Mouse (Mus musculus): ENCODE measurements around the gene Tprkb. TPM values are rescaled to one million over a fixed set of nuclear protein-coding genes. Genes with fewer than 3 reads are reported as not detected.
"Not testable (repeated sequence)": the region's sequence is repeated elsewhere in the genome, so short reads cannot be mapped to it uniquely, and the experiment has no call there.

Gene Tprkb
- polyA plus RNA-seq, 1 experiment from 2014 or later, result 23.9 TPM

GRCm38 (mm10) chr6:85934047-85934446 is 22.4 kb downstream of the Tprkb start:
- H3K9me3 ChIP-seq (ENCODE audit: control insufficient read depth, low read length), result no peaks in the 10 kb centered on the region
- peaks cover 22% of the 10 kb centered on the region for H3K36me3 ChIP-seq (ENCODE audit: control insufficient read depth, insufficient read depth, low read length)
- no peak overlapping the region for H3K27ac ChIP-seq (replicated peaks in 1 of 2; ENCODE audit: control insufficient read depth in 1 of 2, insufficient read depth in 1 of 2, low read depth in 2 of 2, low read length in 2 of 2)
- H3K9ac ChIP-seq (ENCODE audit: low read length), result no peak overlapping the region
- H3K4me2 ChIP-seq (ENCODE audit: low read length), result no peak overlapping the region
- peaks cover 0 to 5% of the 10 kb centered on the region in 2 experiments; a peak in 2 of 4 replicates for H3K4me1 ChIP-seq (ENCODE audit: control insufficient read depth in 2 of 2, insufficient read depth in 2 of 2, low read length in 2 of 2)
- no peak overlapping the region for H3K4me3 ChIP-seq (ENCODE audit: control insufficient read depth in 1 of 2, insufficient read depth in 1 of 2, low read depth in 1 of 2, low read length in 2 of 2)
- no peak for ATAC-seq (ENCODE audit: insufficient number of reproducible peaks, insufficient read depth, low FRiP score, low read depth)
- 82% methylated on average over 8 of the region's 8 CpGs for WGBS
- H3K27me3 ChIP-seq (ENCODE audit: control insufficient read depth, insufficient read depth, low read length), result no peaks in the 10 kb centered on the region

GRCm38 (mm10) chr6:85935646-85936045 is 24.0 kb downstream of the Tprkb start:
- no peak overlapping the region for H3K4me3 ChIP-seq (ENCODE audit: control insufficient read depth in 1 of 2, insufficient read depth in 1 of 2, low read depth in 1 of 2, low read length in 2 of 2)
- H3K4me2 ChIP-seq (ENCODE audit: low read length), result no peak overlapping the region
- no peaks in the 10 kb centered on the region for H3K9me3 ChIP-seq (ENCODE audit: control insufficient read depth, low read length)
- H3K27ac ChIP-seq (replicated peaks in 1 of 2; ENCODE audit: control insufficient read depth in 1 of 2, insufficient read depth in 1 of 2, low read depth in 2 of 2, low read length in 2 of 2), result no peak overlapping the region
- no peaks in the 10 kb centered on the region for H3K27me3 ChIP-seq (ENCODE audit: control insufficient read depth, insufficient read depth, low read length)
- 67% methylated on average over 3 of the region's 3 CpGs for WGBS
- H3K36me3 ChIP-seq (ENCODE audit: control insufficient read depth, insufficient read depth, low read length), result 0 out of 2 replicates have a peak, but pooled peaks cover 8% of the 10 kb centered on the region
- ATAC-seq (ENCODE audit: insufficient number of reproducible peaks, insufficient read depth, low FRiP score, low read depth), result no peak
- peaks cover 0 to 5% of the 10 kb centered on the region in 2 experiments; a peak in 2 of 4 replicates for H3K4me1 ChIP-seq (ENCODE audit: control insufficient read depth in 2 of 2, insufficient read depth in 2 of 2, low read length in 2 of 2)
- no peak overlapping the region for H3K9ac ChIP-seq (ENCODE audit: low read length)

GRCm38 (mm10) chr6:85936508-85937465 is 25.1 kb downstream of the Tprkb start:
- H3K4me3 ChIP-seq (ENCODE audit: control insufficient read depth in 1 of 2, insufficient read depth in 1 of 2, low read depth in 1 of 2, low read length in 2 of 2), result peak overlapping the region; percentile 47 to 76
- H3K27ac ChIP-seq (replicated peaks in 1 of 2; ENCODE audit: control insufficient read depth in 1 of 2, insufficient read depth in 1 of 2, low read depth in 2 of 2, low read length in 2 of 2), result peak overlapping the region; percentile 68 to 75
- ATAC-seq (ENCODE audit: insufficient number of reproducible peaks, insufficient read depth, low FRiP score, low read depth), result peak; percentile 94
- H3K9ac ChIP-seq (ENCODE audit: low read length), result peak overlapping the region; percentile 74
- H3K27me3 ChIP-seq (ENCODE audit: control insufficient read depth, insufficient read depth, low read length); H3K9me3 ChIP-seq (ENCODE audit: control insufficient read depth, low read length); H3K4me1 ChIP-seq (ENCODE audit: control insufficient read depth in 2 of 2, insufficient read depth in 2 of 2, low read length in 2 of 2): not testable (repeated sequence)
- under 1% methylated on average over 46 of the region's 50 CpGs for WGBS
- peak overlapping the region; percentile 72 for H3K4me2 ChIP-seq (ENCODE audit: low read length)
- H3K36me3 ChIP-seq (ENCODE audit: control insufficient read depth, insufficient read depth, low read length), result 0 out of 2 replicates have a peak, but pooled peaks cover 11% of the 10 kb centered on the region

- no peak overlapping the region for H3K9ac ChIP-seq (ENCODE audit: low read length)
- WGBS, result 57% methylated on average over 10 of the region's 10 CpGs
- no peaks in the 10 kb centered on the region for H3K9me3 ChIP-seq (ENCODE audit: control insufficient read depth, low read length)
- H3K27me3 ChIP-seq (ENCODE audit: control insufficient read depth, insufficient read depth, low read length), result no peaks in the 10 kb centered on the region
- H3K36me3 ChIP-seq (ENCODE audit: control insufficient read depth, insufficient read depth, low read length), result peaks cover 22% of the 10 kb centered on the region
- ATAC-seq (ENCODE audit: insufficient number of reproducible peaks, insufficient read depth, low FRiP score, low read depth), result no peak
- no peak overlapping the region for H3K4me3 ChIP-seq (ENCODE audit: control insufficient read depth in 1 of 2, insufficient read depth in 1 of 2, low read depth in 1 of 2, low read length in 2 of 2)
- H3K4me2 ChIP-seq (ENCODE audit: low read length), result no peak overlapping the region
- no peak overlapping the region for H3K27ac ChIP-seq (replicated peaks in 1 of 2; ENCODE audit: control insufficient read depth in 1 of 2, insufficient read depth in 1 of 2, low read depth in 2 of 2, low read length in 2 of 2)
- peaks cover 0 to 5% of the 10 kb centered on the region in 2 experiments; a peak in 2 of 4 replicates for H3K4me1 ChIP-seq (ENCODE audit: control insufficient read depth in 2 of 2, insufficient read depth in 2 of 2, low read length in 2 of 2)
Observed at GRCm38 (mm10) chr6:85938701-85939100, 27.0 kb downstream of the Tprkb start.

GRCm38 (mm10) chr6:85942469-85942868 is 30.8 kb downstream of the Tprkb start:
- Histone ChIP-seq H3K27me3 (ENCODE audit: control insufficient read depth, insufficient read depth, low read length) (no peaks in the 10 kb centered on the region), H3K4me2 (ENCODE audit: low read length) (no peak overlapping the region), H3K9ac (ENCODE audit: low read length) (no peak overlapping the region), H3K4me3 (ENCODE audit: control insufficient read depth in 1 of 2, insufficient read depth in 1 of 2, low read depth in 1 of 2, low read length in 2 of 2) (no peak overlapping the region), H3K4me1 (ENCODE audit: control insufficient read depth in 2 of 2, insufficient read depth in 2 of 2, low read length in 2 of 2) (0 out of 4 replicates have a peak, but pooled peaks cover 0 to 1% of the 10 kb centered on the region in 2 experiments), H3K27ac (replicated peaks in 1 of 2; ENCODE audit: control insufficient read depth in 1 of 2, insufficient read depth in 1 of 2, low read depth in 2 of 2, low read length in 2 of 2) (no peak overlapping the region), H3K9me3 (ENCODE audit: control insufficient read depth, low read length) (no peaks in the 10 kb centered on the region), H3K36me3 (ENCODE audit: control insufficient read depth, insufficient read depth, low read length) (peaks cover 60% of the 10 kb centered on the region)
- ATAC-seq (ENCODE audit: insufficient number of reproducible peaks, insufficient read depth, low FRiP score, low read depth), result no peak
- WGBS, result 93% methylated on average over 3 of the region's 3 CpGs

- H3K4me2 ChIP-seq (ENCODE audit: low read length), result no peak overlapping the region
- H3K9ac ChIP-seq (ENCODE audit: low read length), result no peak overlapping the region
- 88% methylated on average over 6 of the region's 6 CpGs for WGBS
- H3K9me3 ChIP-seq (ENCODE audit: control insufficient read depth, low read length), result no peaks in the 10 kb centered on the region
- no peak overlapping the region for H3K4me3 ChIP-seq (ENCODE audit: control insufficient read depth in 1 of 2, insufficient read depth in 1 of 2, low read depth in 1 of 2, low read length in 2 of 2)
- ATAC-seq (ENCODE audit: insufficient number of reproducible peaks, insufficient read depth, low FRiP score, low read depth), result no peak
- no peak overlapping the region for H3K27ac ChIP-seq (replicated peaks in 1 of 2; ENCODE audit: control insufficient read depth in 1 of 2, insufficient read depth in 1 of 2, low read depth in 2 of 2, low read length in 2 of 2)
- peaks cover 97% of the 10 kb centered on the region for H3K36me3 ChIP-seq (ENCODE audit: control insufficient read depth, insufficient read depth, low read length)
- H3K4me1 ChIP-seq (ENCODE audit: control insufficient read depth in 2 of 2, insufficient read depth in 2 of 2, low read length in 2 of 2), result no peaks in the 10 kb centered on the region
- no peaks in the 10 kb centered on the region for H3K27me3 ChIP-seq (ENCODE audit: control insufficient read depth, insufficient read depth, low read length)
Observed at GRCm38 (mm10) chr6:85948549-85948948, 36.9 kb downstream of the Tprkb start.

- no peak for ATAC-seq (ENCODE audit: insufficient number of reproducible peaks, insufficient read depth, low FRiP score, low read depth)
- Histone ChIP-seq H3K4me3 (ENCODE audit: control insufficient read depth in 1 of 2, insufficient read depth in 1 of 2, low read depth in 1 of 2, low read length in 2 of 2) (no peak overlapping the region), H3K27ac (replicated peaks in 1 of 2; ENCODE audit: control insufficient read depth in 1 of 2, insufficient read depth in 1 of 2, low read depth in 2 of 2, low read length in 2 of 2) (no peak overlapping the region), H3K27me3 (ENCODE audit: control insufficient read depth, insufficient read depth, low read length) (no peaks in the 10 kb centered on the region), H3K4me2 (ENCODE audit: low read length) (no peak overlapping the region), H3K9me3 (ENCODE audit: control insufficient read depth, low read length) (no peaks in the 10 kb centered on the region), H3K36me3 (ENCODE audit: control insufficient read depth, insufficient read depth, low read length) (peaks cover 63% of the 10 kb centered on the region), H3K9ac (ENCODE audit: low read length) (no peak overlapping the region), H3K4me1 (ENCODE audit: control insufficient read depth in 2 of 2, insufficient read depth in 2 of 2, low read length in 2 of 2) (peaks cover 0 to 6% of the 10 kb centered on the region in 2 experiments; a peak in 3 of 4 replicates)
- 80% methylated on average over 3 of the region's 3 CpGs for WGBS
Observed at GRCm38 (mm10) chr6:85957581-85957980, 45.9 kb downstream of the Tprkb start.
